8 mouse cellular contexts compared by ENCODE assay signal in the genomic region with DNA sequence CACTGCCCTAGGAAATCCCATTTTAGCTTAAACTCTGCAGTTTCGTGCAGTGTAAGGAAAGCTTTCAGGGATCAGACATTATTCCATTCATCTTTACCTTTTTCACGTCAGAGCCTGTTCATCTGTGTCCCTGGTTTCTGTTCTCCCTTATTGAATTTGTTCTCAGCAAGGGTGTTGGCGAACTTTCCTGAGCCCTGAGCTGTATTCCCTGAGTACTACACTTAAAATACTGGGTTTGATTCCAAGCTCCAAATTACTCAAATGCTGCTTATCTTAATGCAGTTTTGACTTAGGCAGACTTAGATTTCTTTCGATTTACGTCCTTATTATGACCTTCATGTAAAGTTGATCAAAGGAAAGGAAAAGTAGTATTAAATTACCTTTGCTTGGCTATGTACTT. TPM values are rescaled to one million over a fixed set of nuclear protein-coding genes. Genes with fewer than 3 reads are reported as not detected.
DNase-seq lines count a peak whose midpoint lies in the region; ATAC-seq and TF ChIP-seq lines count a peak whose summit lies in the region.

No protein-coding gene starts in this region.

- peak overlapping the region; percentile 99 for H3K9ac ChIP-seq in heart, embryonic 14.5 days (ENCODE audit: low read length)
- peak overlapping the region; percentile 96 for H3K9ac ChIP-seq in ES-Bruce4 (ENCODE audit: low read depth, poor library complexity, severe bottlenecking)
- H3K9ac ChIP-seq in hindbrain, embryonic 11.5 days (ENCODE audit: low read depth, low read length), result peak overlapping the region; percentile 96

- no peaks in the 10 kb centered on the region for H3K27me3 ChIP-seq in heart, embryonic 14.5 days (ENCODE audit: control insufficient read depth, insufficient read depth, low read length)
- H3K27me3 ChIP-seq in ES-Bruce4 (ENCODE audit: control insufficient read depth, insufficient read depth, low read length, poor library complexity, severe bottlenecking), result no peaks in the 10 kb centered on the region
- H3K27me3 ChIP-seq in hindbrain, embryonic 11.5 days (ENCODE audit: control insufficient read depth, insufficient read depth, low read length), result no peaks in the 10 kb centered on the region

- TF ChIP-seq CTCF in ES-Bruce4 (IDR thresholded peaks at IDR 0.05; ENCODE audit: low read depth, low read length), result no peak

- no peak for TF ChIP-seq POLR2A in ES-Bruce4 (IDR thresholded peaks at IDR 0.05; ENCODE audit: insufficient read depth, low read length)

- ATAC-seq in heart, embryonic 14.5 days (ENCODE audit: insufficient number of reproducible peaks, insufficient read depth, low FRiP score, low read depth), result no peak
- ATAC-seq in hindbrain, embryonic 11.5 days (ENCODE audit: low FRiP score), result no peak

- no peaks in the 10 kb centered on the region for H3K9me3 ChIP-seq in heart, embryonic 14.5 days (ENCODE audit: control insufficient read depth, low read length)
- no peaks in the 10 kb centered on the region for H3K9me3 ChIP-seq in ES-Bruce4 (replicated peaks; ENCODE audit: control insufficient read depth, insufficient read depth, low read length, poor library complexity, severe bottlenecking)
- H3K9me3 ChIP-seq in hindbrain, embryonic 11.5 days (ENCODE audit: control insufficient read depth, low read length), result no peaks in the 10 kb centered on the region

- no peak for TF ChIP-seq EP300 in ES-Bruce4 (IDR thresholded peaks at IDR 0.05; ENCODE audit: insufficient read depth, low read depth, low read length)

- H3K4me1 ChIP-seq in heart, embryonic 14.5 days (ENCODE audit: control insufficient read depth in 2 of 2, insufficient read depth in 2 of 2, low read length in 2 of 2), result peaks cover 3 to 22% of the 10 kb centered on the region in 2 experiments; a peak in 3 of 4 replicates
- peaks cover 3% of the 10 kb centered on the region for H3K4me1 ChIP-seq in ES-Bruce4 (ENCODE audit: control insufficient read depth, insufficient read depth, low read length)
- no peaks in the 10 kb centered on the region for H3K4me1 ChIP-seq in hindbrain, embryonic 11.5 days (replicated peaks; ENCODE audit: control insufficient read depth, insufficient read depth, low read length)

- no peak for DNase-seq in heart, postnatal 10 days
- DNase-seq in hindbrain, embryonic 11.5 days (ENCODE audit: low spot score), result no peak
- DNase-seq in lung, postnatal 25 days (ENCODE audit: low spot score), result peak; percentile 13
- no peak for DNase-seq in c-Kit-positive CD71-positive TER-119-positive erythroid progenitor cells, embryonic 14.5 days (ENCODE audit: low spot score)
- no peak for DNase-seq in layer of hippocampus, adult 9-10 months (ENCODE audit: low spot score)
- no peak for DNase-seq in layer of hippocampus, postnatal 14 days (ENCODE audit: low spot score in 2 of 2)

- no peaks in the 10 kb centered on the region for H3K36me3 ChIP-seq in heart, embryonic 14.5 days (ENCODE audit: control insufficient read depth, insufficient read depth, low read length)
- no peaks in the 10 kb centered on the region for H3K36me3 ChIP-seq in ES-Bruce4 (ENCODE audit: control insufficient read depth, insufficient read depth, low read length, poor library complexity, severe bottlenecking)
- H3K36me3 ChIP-seq in hindbrain, embryonic 11.5 days (ENCODE audit: control insufficient read depth, insufficient read depth, low read length), result no peaks in the 10 kb centered on the region

- peak overlapping the region; percentile 78 for H3K4me2 ChIP-seq in heart, embryonic 14.5 days (ENCODE audit: low read length)
- peak overlapping the region; percentile 55 for H3K4me2 ChIP-seq in hindbrain, embryonic 11.5 days (replicated peaks; ENCODE audit: low read depth, low read length)

- H3K27ac ChIP-seq in heart, embryonic 14.5 days (replicated peaks in 1 of 2; ENCODE audit: control insufficient read depth in 1 of 2, insufficient read depth in 1 of 2, low read depth in 2 of 2, low read length in 2 of 2), result peak overlapping the region; percentile 97 to 98
- H3K27ac ChIP-seq in ES-Bruce4 (ENCODE audit: insufficient read depth, low read length), result peak overlapping the region; percentile 86
- H3K27ac ChIP-seq in hindbrain, embryonic 11.5 days (ENCODE audit: low read depth, low read length), result peak overlapping the region; percentile 98

- WGBS in heart, embryonic 14.5 days, result 16% methylated on average over 5 of the region's 5 CpGs
- 28% methylated on average over 5 of the region's 5 CpGs for WGBS in hindbrain, embryonic 11.5 days

- peak overlapping the region; percentile 94 to 99 for H3K4me3 ChIP-seq in heart, embryonic 14.5 days (ENCODE audit: control insufficient read depth in 1 of 2, insufficient read depth in 1 of 2, low read depth in 1 of 2, low read length in 2 of 2)
- peak overlapping the region; percentile 68 for H3K4me3 ChIP-seq in ES-Bruce4 (ENCODE audit: low read depth, low read length)
- peak overlapping the region; percentile 97 for H3K4me3 ChIP-seq in hindbrain, embryonic 11.5 days (ENCODE audit: low read depth, low read length)

- intact Hi-C loops in heart, postnatal 10 days (cut with DNase I), result loop anchor here (2.0 to 5.0 kb wide), 5 partner anchors 43 to 293 kb away; partner anchors contain the start of genes Abi2 and Cd28

RNA-seq across cellular contexts. Expression of gene Raph1, which starts 0.4 kb away (rescaled TPM):
- polyA plus RNA-seq in heart, embryonic 14.5 days (2014; fragmentation: Nextera tagmentation; extraction: Ambion mirVana), result 65.7 and 68.7 TPM in 2 replicates
- total RNA-seq in heart, postnatal 10 days (2021), result 100 to 1,000 TPM; 132 to 182 TPM
- 52.8 and 54.2 TPM in 2 replicates for polyA plus RNA-seq in ES-Bruce4 (2011; ENCODE audit: insufficient read depth, insufficient read length, low read depth, missing spikeins)
- 26.8 and 38.4 TPM in 2 replicates for polyA plus RNA-seq in hindbrain, embryonic 11.5 days (2014; fragmentation: Nextera tagmentation; extraction: Ambion mirVana)
- total RNA-seq in layer of hippocampus, postnatal 14 days (2021), result 10 to 100 TPM; 80.2 to 82.9 TPM
